Mouse (Mus musculus) CH12.LX (cell line): ENCODE data around the gene Pip5kl1. TPM values are rescaled to one million over a fixed set of nuclear protein-coding genes. Genes with fewer than 3 reads are reported as not detected.
A peak's percentile ranks its signal among the peaks of the same experiment; 100 is the strongest.

Experiments used
- DNase-seq: peaks from one replicate; pipeline ENCODE4 v3.0.0-alpha.2; 2013; ENCODE audit errors: extremely low read depth
- H3K27ac ChIP-seq: 2 replicates; pipeline ENCODE4 v1.5.1; 2012; ENCODE audit warnings: low read depth, mild to moderate bottlenecking, control low read depth, moderate library complexity; ENCODE audit not compliant: insufficient read depth
- H3K27me3 ChIP-seq: replicated peaks from 2 replicates; pipeline ENCODE3; 2012; ENCODE audit warnings: inconsistent platforms
- H3K36me3 ChIP-seq, 2 experiments: replicated peaks in 1 of 2; 2 replicates each; pipeline versions ENCODE3 to v1.6.1; 2012; ENCODE audit warnings: inconsistent platforms in 1 of 2, low read length in 1 of 2, mild to moderate bottlenecking in 1 of 2, mixed read lengths in 1 of 2, moderate library complexity in 1 of 2; ENCODE audit not compliant: control insufficient read depth in 1 of 2, insufficient read depth in 1 of 2
- H3K4me1 ChIP-seq, 2 experiments: 2 replicates each; pipeline ENCODE4 v1.6.1; 2012; ENCODE audit warnings: inconsistent platforms in 1 of 2, moderate library complexity in 1 of 2; ENCODE audit not compliant: insufficient read depth in 2 of 2, control insufficient read depth in 1 of 2
- H3K4me2 ChIP-seq: 2 replicates; pipeline ENCODE4 v1.6.1; 2012; ENCODE audit warnings: low read depth, mild to moderate bottlenecking, control low read depth; ENCODE audit not compliant: poor library complexity, insufficient read depth, severe bottlenecking
- H3K4me3 ChIP-seq, 3 experiments: fragments of 150-350 bp in 1 of 3; sonication (generic) in 1 of 3; replicated peaks in 1 of 3; 2 replicates each; pipeline versions ENCODE3 to v1.5.1; 2011 to 2012; ENCODE audit warnings: low read depth in 2 of 3, low read length in 2 of 3, mild to moderate bottlenecking in 2 of 3, moderate library complexity in 2 of 3, control low read depth in 1 of 3, improper control_type of control experiment in 1 of 3, inconsistent platforms in 1 of 3, mixed read lengths in 1 of 3; ENCODE audit not compliant: poor library complexity in 1 of 3
- H3K79me2 ChIP-seq: replicated peaks from 2 replicates; pipeline ENCODE4 v1.6.1; 2012; ENCODE audit warnings: mild to moderate bottlenecking, moderate library complexity; ENCODE audit not compliant: control insufficient read depth, poor library complexity, insufficient read depth, severe bottlenecking; ENCODE audit errors: extremely low read depth
- H3K9ac ChIP-seq: 2 replicates; pipeline ENCODE4 v1.6.1; 2012; ENCODE audit warnings: low read depth, mild to moderate bottlenecking, control low read depth, moderate library complexity; ENCODE audit not compliant: insufficient read depth
- H3K9me3 ChIP-seq: replicated peaks from 2 replicates; pipeline ENCODE3; 2012; ENCODE audit warnings: low read length, inconsistent platforms, mixed read lengths
- BHLHE40 ChIP-seq: IDR thresholded peaks from 2 replicates; pipeline ENCODE4 v1.6.1; 2011; ENCODE audit warnings: mild to moderate bottlenecking, low read depth, low read length, improper control_type of control experiment
- CHD2 ChIP-seq: IDR thresholded peaks from 2 replicates; pipeline ENCODE4 v1.6.1; 2011; ENCODE audit warnings: low read length, improper control_type of control experiment
- E2F4 ChIP-seq: IDR thresholded peaks from 2 replicates; pipeline ENCODE4 v1.6.1; 2011; ENCODE audit warnings: low read depth, low read length, improper control_type of control experiment; ENCODE audit not compliant: insufficient replicate concordance
- ETS1 ChIP-seq: conservative IDR thresholded peaks from 2 replicates; pipeline ENCODE4 v1.6.1; 2012; ENCODE audit warnings: low read depth, mild to moderate bottlenecking, inconsistent platforms, low read length, improper control_type of control experiment, moderate library complexity
- GABPA ChIP-seq: IDR thresholded peaks from 2 replicates; pipeline ENCODE4 v1.6.1; 2012; ENCODE audit warnings: low read depth, low read length, improper control_type of control experiment, inconsistent platforms; ENCODE audit not compliant: insufficient replicate concordance
- IRF4 ChIP-seq: IDR thresholded peaks from 2 replicates; pipeline ENCODE4 v1.6.1; 2014; ENCODE audit warnings: low read depth, mild to moderate bottlenecking, inconsistent platforms, low read length, improper control_type of control experiment
- JUN ChIP-seq: IDR thresholded peaks from 2 replicates; pipeline ENCODE4 v1.6.1; 2011; ENCODE audit warnings: low read depth, mild to moderate bottlenecking, low read length, improper control_type of control experiment, moderate library complexity; ENCODE audit not compliant: insufficient read depth
- JUND ChIP-seq: conservative IDR thresholded peaks from 2 replicates; pipeline ENCODE4 v1.6.1; 2011; ENCODE audit warnings: low read depth, low read length, improper control_type of control experiment
- KAT2A ChIP-seq: IDR thresholded peaks from 2 replicates; pipeline ENCODE4 v1.6.1; 2012; ENCODE audit warnings: low read length, improper control_type of control experiment, inconsistent platforms; ENCODE audit not compliant: insufficient replicate concordance
- MEF2A ChIP-seq: IDR thresholded peaks from 2 replicates; pipeline ENCODE4 v1.6.1; 2014; ENCODE audit warnings: low read depth, mild to moderate bottlenecking, inconsistent platforms, low read length, improper control_type of control experiment, borderline replicate concordance
- MXI1 ChIP-seq: IDR thresholded peaks from 2 replicates; pipeline ENCODE4 v1.6.1; 2011; ENCODE audit warnings: mild to moderate bottlenecking, low read depth, low read length, improper control_type of control experiment
- MYC ChIP-seq: IDR thresholded peaks from 2 replicates; pipeline ENCODE4 v1.6.1; 2011; ENCODE audit warnings: low read depth, mild to moderate bottlenecking, improper control_type of control experiment, low read length
- NELFE ChIP-seq: IDR thresholded peaks from 2 replicates; pipeline ENCODE4 v1.6.1; 2011; ENCODE audit warnings: low read depth, low read length, improper control_type of control experiment
- NRF1 ChIP-seq: IDR thresholded peaks from 2 replicates; pipeline ENCODE4 v1.6.1; 2014; ENCODE audit warnings: low read depth, mild to moderate bottlenecking, inconsistent platforms, low read length, improper control_type of control experiment, moderate library complexity
- POLR2A ChIP-seq: IDR thresholded peaks from 2 replicates; pipeline ENCODE4 v1.6.1; 2011; ENCODE audit warnings: low read depth, mild to moderate bottlenecking, improper control_type of control experiment, low read length
- POLR2AphosphoS2 ChIP-seq: IDR thresholded peaks from 2 replicates; pipeline ENCODE4 v1.6.1; 2011; ENCODE audit warnings: low read depth, low read length, improper control_type of control experiment
- RAD21 ChIP-seq: IDR thresholded peaks from 2 replicates; pipeline ENCODE4 v1.6.1; 2011; ENCODE audit warnings: low read depth, mild to moderate bottlenecking, low read length, improper control_type of control experiment, moderate library complexity
- SIN3A ChIP-seq: IDR thresholded peaks from 2 replicates; pipeline ENCODE4 v1.6.1; 2012; ENCODE audit warnings: low read length, improper control_type of control experiment, inconsistent platforms
- SMC3 ChIP-seq: IDR thresholded peaks from 2 replicates; pipeline ENCODE4 v1.6.1; 2011; ENCODE audit warnings: low read depth, low read length, improper control_type of control experiment
- TBP ChIP-seq: conservative IDR thresholded peaks from 2 replicates; pipeline ENCODE4 v1.6.1; 2011; ENCODE audit warnings: low read depth, low read length, improper control_type of control experiment
- TCF12 ChIP-seq: IDR thresholded peaks from 2 replicates; pipeline ENCODE4 v1.6.1; 2014; ENCODE audit warnings: low read depth, mild to moderate bottlenecking, inconsistent platforms, low read length, improper control_type of control experiment
- UBTF ChIP-seq: IDR thresholded peaks from 2 replicates; pipeline ENCODE4 v1.6.1; 2012; ENCODE audit warnings: low read depth, mild to moderate bottlenecking, inconsistent platforms, low read length, improper control_type of control experiment, moderate library complexity
- USF1 ChIP-seq: IDR thresholded peaks from 2 replicates; pipeline ENCODE4 v1.6.1; 2014; ENCODE audit warnings: low read depth, mild to moderate bottlenecking, inconsistent platforms, low read length, improper control_type of control experiment
- USF2 ChIP-seq: conservative IDR thresholded peaks from 2 replicates; pipeline ENCODE4 v1.6.1; 2011; ENCODE audit warnings: low read depth, low read length, improper control_type of control experiment
- ZC3H11A ChIP-seq: IDR thresholded peaks from 2 replicates; pipeline ENCODE4 v1.6.1; 2012; ENCODE audit warnings: low read depth, mild to moderate bottlenecking, inconsistent platforms, low read length, improper control_type of control experiment
- ZKSCAN1 ChIP-seq: IDR thresholded peaks from 2 replicates; pipeline ENCODE4 v1.6.1; 2012; ENCODE audit warnings: low read depth, inconsistent platforms, low read length, improper control_type of control experiment, borderline replicate concordance
- ZMIZ1 ChIP-seq: IDR thresholded peaks from 2 replicates; pipeline ENCODE4 v1.6.1; 2012; ENCODE audit warnings: low read depth, mild to moderate bottlenecking, inconsistent platforms, low read length, improper control_type of control experiment
- dilution Hi-C: fragments of 300-500 bp; cut with MboI; formaldehyde crosslinking; loops from 2 replicates; pipeline ENCODE4 v1.14.3; 2020; ENCODE audit warnings: low sequenced_read_pairs; ENCODE audit not compliant: extremely low pct_unique_long_range_greater_than_20kb, extremely low pct_ligation_motif_present
- in situ Hi-C: fragments of 300-500 bp; cut with MboI; formaldehyde crosslinking; loops from 3 replicates; pipeline ENCODE4 v1.14.3; 2019; ENCODE audit warnings: low sequenced_read_pairs, low pct_ligation_motif_present, low pct_unique_long_range_greater_than_20kb, mixed read lengths
- polyA plus RNA-seq: library from polyadenylated mRNA; unstranded; fragments of >175 nt; gene quantifications from 2 replicates; pipeline ENCODE4 v1.2.1, GENCODE M21; 2012; ENCODE audit warnings: low read depth; ENCODE audit not compliant: insufficient read length
- total RNA-seq, 2 experiments: library from RNA; depleted of rRNA; stranded (reverse); fragments of 300-350 nt in 1 of 2; fragments of >200 nt in 1 of 2; gene quantifications; 2 replicates each; pipeline ENCODE4 v1.2.3; 2012 to 2014

The Pip5kl1 gene
- total and polyA plus RNA-seq, 3 experiments = 0.28 to 0.64 (median 0.57) TPM

- Histone ChIP-seq H3K27me3 (no peaks in the 10 kb centered on the region), H3K79me2 (0 out of 2 replicates have a peak, but pooled peaks cover 2% of the 10 kb centered on the region), H3K36me3 (peaks cover 0 to 16% of the 10 kb centered on the region in 2 experiments), H3K9me3 (no peaks in the 10 kb centered on the region), H3K27ac (peak overlapping the region; percentile 61), H3K9ac (peak overlapping the region; percentile 88), H3K4me1 (peaks cover 11 to 43% of the 10 kb centered on the region in 2 experiments), H3K4me3 (peak overlapping the region; percentile 85 to 88 (median 87)), H3K4me2 (peak overlapping the region; percentile 85)
- peak; percentile 83 for DNase-seq
- TF ChIP-seq POLR2AphosphoS2 = no peak
- TF ChIP-seq USF1 = no peak
- TF ChIP-seq NRF1 = no peak
- 0 out of 2 replicates have a peak, but pooled peaks have one; percentile 19 for TF ChIP-seq SIN3A
- TF ChIP-seq NELFE = no peak
- TF ChIP-seq ZMIZ1 = no peak; the same call in 1 of the 2 replicates
- TF ChIP-seq ETS1 = peak; percentile 34; the same call in 1 of the 2 replicates
- no peak for TF ChIP-seq E2F4
- peak; percentile 8; the same call in 1 of the 2 replicates for TF ChIP-seq BHLHE40
- TF ChIP-seq POLR2A = peak; percentile 59
- TF ChIP-seq MXI1 = 0 out of 2 replicates have a peak, but pooled peaks have one; percentile 32
- TF ChIP-seq CHD2 = no peak
- no peak for TF ChIP-seq USF2
- TF ChIP-seq TBP = 0 out of 2 replicates have a peak, but pooled peaks have one; percentile 24
- TF ChIP-seq UBTF = no peak
- dilution Hi-C loops = no loop called here
- in situ Hi-C loops = no loop called here
Measured at GRCm38 (mm10) chr2:32607262-32607947, 32.8 kb downstream of the Pip5kl1 start.

GRCm38 (mm10) chr2:32608141-32608777, 33.7 kb downstream of the Pip5kl1 start:
- Histone ChIP-seq H3K9ac (peak overlapping the region; percentile 66; the same call in 1 of the 2 replicates), H3K27ac (peak overlapping the region; percentile 91), H3K4me1 (peaks cover 11 to 39% of the 10 kb centered on the region in 2 experiments), H3K27me3 (no peaks in the 10 kb centered on the region), H3K79me2 (0 out of 2 replicates have a peak, but pooled peaks cover 2% of the 10 kb centered on the region), H3K9me3 (no peaks in the 10 kb centered on the region), H3K36me3 (peaks cover 4 to 23% of the 10 kb centered on the region in 2 experiments), H3K4me3 (peak overlapping the region; percentile 85 to 88 (median 87)), H3K4me2 (peak overlapping the region; percentile 85)
- peak; percentile 87 for DNase-seq
- dilution Hi-C loops = no loop called here
- in situ Hi-C loops = no loop called here
- TF ChIP-seq JUND (no peak), TCF12 (peak; percentile 42; the same call in 1 of the 2 replicates), MXI1 (peak; percentile 70), NELFE (0 out of 2 replicates have a peak, but pooled peaks have one; percentile 6), MYC (no peak), IRF4 (peak; percentile 63), UBTF (no peak), SMC3 (no peak), JUN (no peak), ZKSCAN1 (no peak), NRF1 (peak; percentile 74), MEF2A (peak; percentile 95), KAT2A (no peak), ZC3H11A (no peak), TBP (no peak), BHLHE40 (no peak; the same call in 1 of the 2 replicates), E2F4 (peak; percentile 56; the same call in 1 of the 2 replicates), RAD21 (no peak), ETS1 (peak; percentile 73; the same call in 1 of the 2 replicates), GABPA (no peak)
